Mouse (Mus musculus): ENCODE results near the gene Fam214b. TPM values are rescaled to one million over a fixed set of nuclear protein-coding genes. Genes with fewer than 3 reads are reported as not detected.

Gene Fam214b
- 8.2 and 14.9 TPM in 2 replicates for polyA plus RNA-seq (2015; fragmentation: Nextera tagmentation; extraction: Ambion mirVana)

GRCm38 (mm10) chr4:43045659-43046302, at the start of gene Fam214b:
Fam214b (minus strand) TSS chr4:43046220.

GRCm38 (mm10) chr4:43058753-43059654, 13.0 kb upstream of the Fam214b start, which contains the start of gene Unc13b:
Unc13b (plus strand) TSS chr4:43058953.

GRCm38 (mm10) chr4:43031237-43031995, 14.6 kb downstream of the Fam214b start, which contains the start of gene Stoml2:
Stoml2 (minus strand) TSS chr4:43031710.

GRCm38 (mm10) chr4:43025084-43025960, 20.7 kb downstream of the Fam214b start, which contains the start of gene Pigo:
Pigo (minus strand) TSS chr4:43025819.

GRCm38 (mm10) chr4:43010161-43011038, 35.6 kb downstream of the Fam214b start, which contains the start of gene Fancg:
Fancg (minus strand) TSS chr4:43010506.

GRCm38 (mm10) chr4:43000141-43000986, 45.7 kb downstream of the Fam214b start, which contains the start of gene Vcp:
Vcp (minus strand) TSS chr4:43000507.

Other genes with a start within 250 kb of the Fam214b start
- 0.06 TPM in 1 of 2 replicates, not detected in the other for gene Fam205a1, start 192.3 kb downstream of the Fam214b start, polyA plus RNA-seq (2015; fragmentation: Nextera tagmentation; extraction: Ambion mirVana)
- gene Gm12394, start 189.4 kb downstream of the Fam214b start, polyA plus RNA-seq (2015; fragmentation: Nextera tagmentation; extraction: Ambion mirVana), result 0.09 and 0.28 TPM in 2 replicates
- gene Fam205c, start 172.0 kb downstream of the Fam214b start, polyA plus RNA-seq (2015; fragmentation: Nextera tagmentation; extraction: Ambion mirVana), result 0.24 and 0.95 TPM in 2 replicates
- gene Phf24, start 129.6 kb downstream of the Fam214b start, polyA plus RNA-seq (2015; fragmentation: Nextera tagmentation; extraction: Ambion mirVana), result 1.3 and 3.7 TPM in 2 replicates
- gene Dnajb5, start 96.4 kb downstream of the Fam214b start, polyA plus RNA-seq (2015; fragmentation: Nextera tagmentation; extraction: Ambion mirVana), result 6.4 and 7.8 TPM in 2 replicates
- 0.25 and 0.59 TPM in 2 replicates for gene 1700022I11Rik, start 76.6 kb downstream of the Fam214b start, polyA plus RNA-seq (2015; fragmentation: Nextera tagmentation; extraction: Ambion mirVana)
- 248 and 385 TPM in 2 replicates for gene Vcp, start 45.7 kb downstream of the Fam214b start, polyA plus RNA-seq (2015; fragmentation: Nextera tagmentation; extraction: Ambion mirVana)
- 7.6 and 10.2 TPM in 2 replicates for gene Fancg, start 35.7 kb downstream of the Fam214b start, polyA plus RNA-seq (2015; fragmentation: Nextera tagmentation; extraction: Ambion mirVana)
- 9.7 and 11.1 TPM in 2 replicates for gene Pigo, start 20.4 kb downstream of the Fam214b start, polyA plus RNA-seq (2015; fragmentation: Nextera tagmentation; extraction: Ambion mirVana)
- gene Stoml2, start 14.5 kb downstream of the Fam214b start, polyA plus RNA-seq (2015; fragmentation: Nextera tagmentation; extraction: Ambion mirVana), result 260 and 353 TPM in 2 replicates
- 2.6 and 3.0 TPM in 2 replicates for gene Unc13b, start 12.7 kb upstream of the Fam214b start, polyA plus RNA-seq (2015; fragmentation: Nextera tagmentation; extraction: Ambion mirVana)
- gene Atp8b5, start 220.9 kb upstream of the Fam214b start, polyA plus RNA-seq (2015; fragmentation: Nextera tagmentation; extraction: Ambion mirVana), result 0.23 and 0.71 TPM in 2 replicates